Mouse (Mus musculus): ENCODE results near the gene Eipr1.

GRCm38 (mm10) chr12:28907814-28908213 lies 156.2 kb downstream of the Eipr1 start:
- TF ChIP-seq ZNF384 (IDR thresholded peaks at IDR 0.05; ENCODE audit: low read depth, low read length), result no peak
- no peak for TF ChIP-seq CHD2 (IDR thresholded peaks at IDR 0.05; ENCODE audit: low read depth, low read length)
- TF ChIP-seq ZC3H11A (IDR thresholded peaks at IDR 0.05; ENCODE audit: borderline replicate concordance, low read depth, low read length), result no peak
- TF ChIP-seq HCFC1 (IDR thresholded peaks at IDR 0.05; ENCODE audit: borderline replicate concordance, insufficient read depth, low read length), result no peak
